ENCODE assay signal across 27 mouse cellular contexts in the genomic region with DNA sequence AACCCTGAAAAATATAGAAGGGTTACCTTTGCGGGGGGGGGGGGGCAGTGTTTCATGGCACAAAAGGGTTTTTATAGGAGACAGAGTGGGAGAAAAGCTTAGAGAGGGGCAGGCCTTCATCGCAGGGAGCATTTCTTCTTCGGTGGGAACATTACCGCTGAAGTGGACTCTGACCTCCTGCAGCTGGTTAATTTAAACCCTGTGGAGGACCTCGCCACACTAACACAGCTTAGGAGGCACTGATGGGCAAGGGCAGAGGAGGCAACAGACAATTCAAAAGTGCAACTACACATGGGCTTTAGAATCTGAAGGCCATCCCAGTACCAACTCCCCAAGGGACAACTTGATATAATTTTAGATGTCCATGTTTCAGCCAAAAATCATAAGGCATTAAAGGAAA. TPM values are rescaled to one million over a fixed set of nuclear protein-coding genes. Genes with fewer than 3 reads are reported as not detected.
DNase-seq lines count a peak whose midpoint lies in the region; ATAC-seq and TF ChIP-seq lines count a peak whose summit lies in the region.
"Had no signal": no experiment of that assay in that cellular context is flagged by ENCODE, and none has a peak within 500 bp of the region (broad histone marks: within the 10 kb centered on the region; RNA-seq: fewer than 3 reads in every experiment).

No protein-coding gene starts in this region.

- no peak overlapping the region for H3K27ac ChIP-seq in kidney, embryonic 14.5 days (ENCODE audit: low read depth, low read length)
- H3K27ac ChIP-seq in intestine, postnatal 0 days (ENCODE audit: low read depth, low read length), result no peak overlapping the region
- H3K27ac ChIP-seq in kidney, embryonic 15.5 days, result peak overlapping the region; percentile 54
- H3K27ac ChIP-seq in hindbrain, embryonic 10.5 days, result no peak overlapping the region
- H3K27ac ChIP-seq: embryonic facial prominence, embryonic 12.5 days; forebrain, embryonic 10.5 days; forebrain, embryonic 15.5 days; heart, embryonic 15.5 days; hindbrain, embryonic 13.5 days; limb, embryonic 10.5 days; limb, embryonic 15.5 days; liver, embryonic 14.5 days; neural tube, embryonic 15.5 days had no signal

- H3K27me3 ChIP-seq in kidney, embryonic 14.5 days (ENCODE audit: control insufficient read depth, insufficient read depth, low read length), result no peaks in the 10 kb centered on the region
- H3K27me3 ChIP-seq in intestine, postnatal 0 days (replicated peaks; ENCODE audit: control insufficient read depth, insufficient read depth, low read length), result no peaks in the 10 kb centered on the region
- H3K27me3 ChIP-seq in kidney, embryonic 15.5 days, result no peaks in the 10 kb centered on the region
- no peaks in the 10 kb centered on the region for H3K27me3 ChIP-seq in hindbrain, embryonic 10.5 days (ENCODE audit: insufficient read depth, poor library complexity, severe bottlenecking)
- H3K27me3 ChIP-seq: embryonic facial prominence, embryonic 12.5 days; forebrain, embryonic 15.5 days; heart, embryonic 15.5 days; hindbrain, embryonic 13.5 days; limb, embryonic 15.5 days; neural tube, embryonic 15.5 days; Patski had no signal

- H3K4me2 ChIP-seq in kidney, embryonic 14.5 days (replicated peaks; ENCODE audit: low read depth, low read length), result no peak overlapping the region
- H3K4me2 ChIP-seq in intestine, postnatal 0 days (replicated peaks; ENCODE audit: low read depth), result peak overlapping the region; percentile 27; the same call in 1 of the 2 replicates
- no peak overlapping the region for H3K4me2 ChIP-seq in kidney, embryonic 15.5 days
- H3K4me2 ChIP-seq: embryonic facial prominence, embryonic 12.5 days; forebrain, embryonic 15.5 days; heart, embryonic 15.5 days; hindbrain, embryonic 13.5 days; limb, embryonic 15.5 days; lung, embryonic 14.5 days; neural tube, embryonic 15.5 days had no signal

- no peaks in the 10 kb centered on the region for H3K36me3 ChIP-seq in kidney, embryonic 14.5 days (ENCODE audit: control insufficient read depth, insufficient read depth, low read length)
- no peaks in the 10 kb centered on the region for H3K36me3 ChIP-seq in intestine, postnatal 0 days (ENCODE audit: control insufficient read depth, insufficient read depth)
- H3K36me3 ChIP-seq in kidney, embryonic 15.5 days, result no peaks in the 10 kb centered on the region
- no peaks in the 10 kb centered on the region for H3K36me3 ChIP-seq in hindbrain, embryonic 10.5 days
- H3K36me3 ChIP-seq: embryonic facial prominence, embryonic 12.5 days; forebrain, embryonic 10.5 days; forebrain, embryonic 15.5 days; heart, embryonic 15.5 days; hindbrain, embryonic 13.5 days; limb, embryonic 10.5 days; limb, embryonic 15.5 days; neural tube, embryonic 15.5 days had no signal

- no peak for TF ChIP-seq CTCF in intestine, postnatal 0 days (IDR thresholded peaks at IDR 0.05; ENCODE audit: low read depth)

- DNase-seq in kidney, adult 11 months, result peak; percentile 61
- DNase-seq in kidney, postnatal 25 days, result peak; percentile 63 to 74
- DNase-seq in ovary, adult 18-20 months (ENCODE audit: low spot score), result no peak
- no peak for DNase-seq in hindbrain, embryonic 10.5 days (ENCODE audit: low spot score)
- DNase-seq in embryo, embryonic 9.5 days (ENCODE audit: extremely low spot score), result no peak
- DNase-seq: adrenal gland, postnatal 10 days; cerebellum, adult 8-10 months; cerebellum, postnatal 25 days; layer of hippocampus, postnatal 36 days; lung, embryonic 14.5 days; lung, postnatal 14 days; midbrain, embryonic 14.5 days; right cerebral cortex, postnatal 4 days; thymus, postnatal 14 days had no signal

- ATAC-seq in kidney, embryonic 14.5 days (ENCODE audit: low FRiP score, low TSS enrichment), result no peak
- no peak for ATAC-seq in intestine, postnatal 0 days
- ATAC-seq in kidney, embryonic 15.5 days (replicated peaks; ENCODE audit: low FRiP score), result 0 out of 2 replicates have a peak, but pooled peaks have one; percentile 54
- ATAC-seq: forebrain, embryonic 15.5 days; Patski had no signal

- no peak overlapping the region for H3K4me3 ChIP-seq in kidney, embryonic 14.5 days (ENCODE audit: low read length)
- no peak overlapping the region for H3K4me3 ChIP-seq in intestine, postnatal 0 days (ENCODE audit: low read depth, low read length)
- H3K4me3 ChIP-seq in kidney, embryonic 15.5 days (replicated peaks), result no peak overlapping the region
- H3K4me3 ChIP-seq in hindbrain, embryonic 10.5 days, result no peak overlapping the region
- H3K4me3 ChIP-seq: embryonic facial prominence, embryonic 12.5 days; forebrain, embryonic 10.5 days; forebrain, embryonic 15.5 days; heart, embryonic 15.5 days; hindbrain, embryonic 13.5 days; limb, embryonic 10.5 days; limb, embryonic 15.5 days; neural tube, embryonic 15.5 days had no signal

- no peaks in the 10 kb centered on the region for H3K4me1 ChIP-seq in kidney, embryonic 14.5 days (ENCODE audit: control insufficient read depth, insufficient read depth, low read length)
- 0 out of 2 replicates have a peak, but pooled peaks cover 3% of the 10 kb centered on the region for H3K4me1 ChIP-seq in intestine, postnatal 0 days (replicated peaks; ENCODE audit: control insufficient read depth, insufficient read depth, low read length)
- H3K4me1 ChIP-seq in kidney, embryonic 15.5 days, result no peaks in the 10 kb centered on the region
- H3K4me1 ChIP-seq in hindbrain, embryonic 10.5 days (replicated peaks), result no peaks in the 10 kb centered on the region
- H3K4me1 ChIP-seq: embryonic facial prominence, embryonic 12.5 days; forebrain, embryonic 10.5 days; forebrain, embryonic 15.5 days; heart, embryonic 15.5 days; hindbrain, embryonic 13.5 days; limb, embryonic 10.5 days; limb, embryonic 15.5 days; neural tube, embryonic 15.5 days had no signal

- 65% methylated on average over 5 of the region's 5 CpGs for WGBS in kidney, embryonic 14.5 days
- 43% methylated on average over 5 of the region's 5 CpGs for WGBS in intestine, postnatal 0 days
- WGBS in kidney, embryonic 15.5 days, result 70% methylated on average over 5 of the region's 5 CpGs
- WGBS in hindbrain, embryonic 10.5 days, result 81% methylated on average over 5 of the region's 5 CpGs

- no peak overlapping the region for H3K9ac ChIP-seq in kidney, embryonic 14.5 days (ENCODE audit: low read depth, low read length)
- no peak overlapping the region for H3K9ac ChIP-seq in intestine, postnatal 0 days (ENCODE audit: low read depth, low read length)
- H3K9ac ChIP-seq in kidney, embryonic 15.5 days, result no peak overlapping the region
- H3K9ac ChIP-seq: embryonic facial prominence, embryonic 12.5 days; forebrain, embryonic 15.5 days; heart, embryonic 15.5 days; hindbrain, embryonic 13.5 days; limb, embryonic 15.5 days; liver, embryonic 14.5 days; lung, embryonic 14.5 days; neural tube, embryonic 15.5 days had no signal

- H3K9me3 ChIP-seq in kidney, embryonic 14.5 days (ENCODE audit: control insufficient read depth, low read length), result no peaks in the 10 kb centered on the region; the same call in 1 of the 2 replicates
- H3K9me3 ChIP-seq in intestine, postnatal 0 days (ENCODE audit: control insufficient read depth), result no peaks in the 10 kb centered on the region
- 0 out of 2 replicates have a peak, but pooled peaks cover 3% of the 10 kb centered on the region for H3K9me3 ChIP-seq in kidney, embryonic 15.5 days (replicated peaks)
- H3K9me3 ChIP-seq in hindbrain, embryonic 10.5 days, result peaks cover 7% of the 10 kb centered on the region; the same call in 1 of the 2 replicates
- H3K9me3 ChIP-seq: embryonic facial prominence, embryonic 12.5 days; hindbrain, embryonic 13.5 days; limb, embryonic 10.5 days; limb, embryonic 15.5 days had no signal

RNA-seq across cellular contexts. Expression of gene Znrf2, which starts 20.7 kb away (rescaled TPM):
- 4.5 and 5.9 TPM in 2 replicates for polyA plus RNA-seq in kidney, embryonic 14.5 days (2014; fragmentation: Nextera tagmentation; extraction: Ambion mirVana)
- polyA plus RNA-seq in intestine, postnatal 0 days (2015; fragmentation: Nextera tagmentation; extraction: Ambion mirVana), result 7.8 and 8.5 TPM in 2 replicates
- 4.1 and 4.3 TPM in 2 replicates for polyA plus RNA-seq in kidney, embryonic 15.5 days (2015; fragmentation: Nextera tagmentation; extraction: Ambion mirVana)
- 2.0 TPM in 2 replicates for polyA plus RNA-seq in hindbrain, embryonic 10.5 days (2016; fragmentation: Nextera tagmentation; extraction: Ambion mirVana)

Comparison
In these comparisons a context has a peak if more than half of its experiments do, and no peak if none do; other contexts are left out.
1. DNase-seq: peak in kidney, adult 11 months (single experiment) and kidney, postnatal 25 days (2 of 2); none in ovary, adult 18-20 months (single experiment), hindbrain, embryonic 10.5 days (single experiment) and embryo, embryonic 9.5 days (single experiment).